Mouse (Mus musculus): ENCODE data around the gene Ift22. TPM values are rescaled to one million over a fixed set of nuclear protein-coding genes. Genes with fewer than 3 reads are reported as not detected.
A peak's percentile ranks its signal among the peaks of the same experiment; 100 is the strongest.

The Ift22 gene
- polyA plus RNA-seq, 1 experiment = 9.4 TPM

GRCm38 (mm10) chr5:136905630-136906029 is 2.3 kb upstream of the Ift22 start:
- H3K4me1 ChIP-seq (replicated peaks; ENCODE audit: control insufficient read depth, insufficient read depth, low read length) = peaks cover 4% of the 10 kb centered on the region
- WGBS = 53% methylated on average over 7 of the region's 7 CpGs
- H3K27me3 ChIP-seq (ENCODE audit: control insufficient read depth, insufficient read depth, low read length) = no peaks in the 10 kb centered on the region
- H3K36me3 ChIP-seq (ENCODE audit: control insufficient read depth, insufficient read depth, low read length) = no peaks in the 10 kb centered on the region
- H3K27ac ChIP-seq (ENCODE audit: control insufficient read depth, insufficient read depth, low read length) = no peak overlapping the region
- TF ChIP-seq POLR2A (IDR thresholded peaks at IDR 0.05; ENCODE audit: control insufficient read depth, extremely low read depth, insufficient read depth, low read length, poor library complexity) (no peak), CTCF (IDR thresholded peaks at IDR 0.05; ENCODE audit: borderline replicate concordance, control insufficient read depth, extremely low read depth, insufficient read depth, low read length, poor library complexity) (no peak)
- no peak overlapping the region for H3K4me3 ChIP-seq (ENCODE audit: control insufficient read depth, insufficient read depth, low read length)
- peak; percentile 55 for DNase-seq

GRCm38 (mm10) chr5:136907587-136907986 is 363 bp upstream of the Ift22 start:
- Histone ChIP-seq H3K36me3 (ENCODE audit: control insufficient read depth, insufficient read depth, low read length) (no peaks in the 10 kb centered on the region), H3K4me3 (ENCODE audit: control insufficient read depth, insufficient read depth, low read length) (peak overlapping the region; percentile 53), H3K27me3 (ENCODE audit: control insufficient read depth, insufficient read depth, low read length) (no peaks in the 10 kb centered on the region), H3K4me1 (replicated peaks; ENCODE audit: control insufficient read depth, insufficient read depth, low read length) (peaks cover 4% of the 10 kb centered on the region), H3K27ac (ENCODE audit: control insufficient read depth, insufficient read depth, low read length) (no peak overlapping the region)
- DNase-seq = no peak
- TF ChIP-seq POLR2A (IDR thresholded peaks at IDR 0.05; ENCODE audit: control insufficient read depth, extremely low read depth, insufficient read depth, low read length, poor library complexity) = no peak
- TF ChIP-seq CTCF (IDR thresholded peaks at IDR 0.05; ENCODE audit: borderline replicate concordance, control insufficient read depth, extremely low read depth, insufficient read depth, low read length, poor library complexity) = no peak
- 43% methylated on average over 9 of the region's 9 CpGs for WGBS

GRCm38 (mm10) chr5:136914183-136914582 is 6.2 kb downstream of the Ift22 start:
- H3K27me3 ChIP-seq (ENCODE audit: control insufficient read depth, insufficient read depth, low read length) = no peaks in the 10 kb centered on the region
- no peak for DNase-seq
- H3K4me1 ChIP-seq (replicated peaks; ENCODE audit: control insufficient read depth, insufficient read depth, low read length) = no peaks in the 10 kb centered on the region
- WGBS = 94% methylated on average over 3 of the region's 3 CpGs
- H3K36me3 ChIP-seq (ENCODE audit: control insufficient read depth, insufficient read depth, low read length) = no peaks in the 10 kb centered on the region
- H3K27ac ChIP-seq (ENCODE audit: control insufficient read depth, insufficient read depth, low read length) = no peak overlapping the region
- H3K4me3 ChIP-seq (ENCODE audit: control insufficient read depth, insufficient read depth, low read length) = no peak overlapping the region
- no peak for TF ChIP-seq POLR2A (IDR thresholded peaks at IDR 0.05; ENCODE audit: control insufficient read depth, extremely low read depth, insufficient read depth, low read length, poor library complexity)

- no peak overlapping the region for H3K27ac ChIP-seq (ENCODE audit: control insufficient read depth, insufficient read depth, low read length)
- H3K36me3 ChIP-seq (ENCODE audit: control insufficient read depth, insufficient read depth, low read length) = no peaks in the 10 kb centered on the region
- no peaks in the 10 kb centered on the region for H3K27me3 ChIP-seq (ENCODE audit: control insufficient read depth, insufficient read depth, low read length)
- no peak for DNase-seq
- H3K4me3 ChIP-seq (ENCODE audit: control insufficient read depth, insufficient read depth, low read length) = no peak overlapping the region
- 86% methylated on average over 8 of the region's 8 CpGs for WGBS
- no peak for TF ChIP-seq POLR2A (IDR thresholded peaks at IDR 0.05; ENCODE audit: control insufficient read depth, extremely low read depth, insufficient read depth, low read length, poor library complexity)
- no peak for TF ChIP-seq CTCF (IDR thresholded peaks at IDR 0.05; ENCODE audit: borderline replicate concordance, control insufficient read depth, extremely low read depth, insufficient read depth, low read length, poor library complexity)
- H3K4me1 ChIP-seq (replicated peaks; ENCODE audit: control insufficient read depth, insufficient read depth, low read length) = peaks cover 5% of the 10 kb centered on the region
These were observed 9.8 kb downstream of the Ift22 start for GRCm38 (mm10) chr5:136917613-136918242.

GRCm38 (mm10) chr5:136918655-136919472 is 10.9 kb downstream of the Ift22 start:
- peak; percentile 71 for DNase-seq
- no peak overlapping the region for H3K27ac ChIP-seq (ENCODE audit: control insufficient read depth, insufficient read depth, low read length)
- H3K4me1 ChIP-seq (replicated peaks; ENCODE audit: control insufficient read depth, insufficient read depth, low read length) = peaks cover 5% of the 10 kb centered on the region
- TF ChIP-seq POLR2A (IDR thresholded peaks at IDR 0.05; ENCODE audit: control insufficient read depth, extremely low read depth, insufficient read depth, low read length, poor library complexity) (peak; percentile 25; the same call in 1 of the 2 replicates), CTCF (IDR thresholded peaks at IDR 0.05; ENCODE audit: borderline replicate concordance, control insufficient read depth, extremely low read depth, insufficient read depth, low read length, poor library complexity) (peak; percentile 39; the same call in 1 of the 2 replicates)
- no peaks in the 10 kb centered on the region for H3K36me3 ChIP-seq (ENCODE audit: control insufficient read depth, insufficient read depth, low read length)
- peak overlapping the region; percentile 96 for H3K4me3 ChIP-seq (ENCODE audit: control insufficient read depth, insufficient read depth, low read length)
- H3K27me3 ChIP-seq (ENCODE audit: control insufficient read depth, insufficient read depth, low read length) = no peaks in the 10 kb centered on the region
- WGBS = 1% methylated on average over 38 of the region's 38 CpGs

GRCm38 (mm10) chr5:136919546-136920301 is 11.8 kb downstream of the Ift22 start:
- Histone ChIP-seq H3K27me3 (ENCODE audit: control insufficient read depth, insufficient read depth, low read length) (no peaks in the 10 kb centered on the region), H3K4me3 (ENCODE audit: control insufficient read depth, insufficient read depth, low read length) (peak overlapping the region; percentile 96), H3K27ac (ENCODE audit: control insufficient read depth, insufficient read depth, low read length) (no peak overlapping the region), H3K4me1 (replicated peaks; ENCODE audit: control insufficient read depth, insufficient read depth, low read length) (peaks cover 5% of the 10 kb centered on the region), H3K36me3 (ENCODE audit: control insufficient read depth, insufficient read depth, low read length) (no peaks in the 10 kb centered on the region)
- WGBS = 29% methylated on average over 17 of the region's 18 CpGs
- TF ChIP-seq CTCF (IDR thresholded peaks at IDR 0.05; ENCODE audit: borderline replicate concordance, control insufficient read depth, extremely low read depth, insufficient read depth, low read length, poor library complexity) (no peak), POLR2A (IDR thresholded peaks at IDR 0.05; ENCODE audit: control insufficient read depth, extremely low read depth, insufficient read depth, low read length, poor library complexity) (no peak)
- peak; percentile 11 for DNase-seq
